Mouse (Mus musculus) naive thymus-derived CD4-positive, alpha-beta T cell, adult 2 months (primary cell): ENCODE measurements around the gene Rapgef4.

Source experiments
- DNase-seq: peaks from one replicate; pipeline ENCODE4 v3.0.0-alpha.2; 2011; ENCODE audit warnings: low read depth

Gene Rapgef4

GRCm38 (mm10) chr2:72151792-72152554 lies 170.9 kb downstream of the Rapgef4 start:
- peak; percentile 14 for DNase-seq

GRCm38 (mm10) chr2:72152746-72153145 lies 171.7 kb downstream of the Rapgef4 start:
- no peak for DNase-seq

GRCm38 (mm10) chr2:72153851-72154250 lies 172.8 kb downstream of the Rapgef4 start:
- no peak for DNase-seq

- DNase-seq: no peak
These were observed 174.2 kb downstream of the Rapgef4 start for GRCm38 (mm10) chr2:72155102-72155773.

- no peak for DNase-seq
These were observed 175.4 kb downstream of the Rapgef4 start for GRCm38 (mm10) chr2:72156484-72156883.

- peak; percentile 44 for DNase-seq
These were observed 176.5 kb downstream of the Rapgef4 start for GRCm38 (mm10) chr2:72157561-72157960.

- DNase-seq: no peak
These were observed 177.0 kb downstream of the Rapgef4 start for GRCm38 (mm10) chr2:72158045-72158444.

GRCm38 (mm10) chr2:72158691-72159225 lies 177.7 kb downstream of the Rapgef4 start:
- peak; percentile 23 for DNase-seq

- DNase-seq: no peak
These were observed 178.2 kb downstream of the Rapgef4 start for GRCm38 (mm10) chr2:72159281-72159680.

GRCm38 (mm10) chr2:72165136-72165854 lies 184.3 kb downstream of the Rapgef4 start:
- DNase-seq: no peak

- DNase-seq: peak; percentile 58
These were observed 188.5 kb downstream of the Rapgef4 start for GRCm38 (mm10) chr2:72169451-72170100.

GRCm38 (mm10) chr2:72170546-72170945 lies 189.5 kb downstream of the Rapgef4 start:
- DNase-seq: peak; percentile 87

- peak; percentile 51 for DNase-seq
These were observed 190.2 kb downstream of the Rapgef4 start for GRCm38 (mm10) chr2:72171204-72171603.

- no peak for DNase-seq
These were observed 192.0 kb downstream of the Rapgef4 start for GRCm38 (mm10) chr2:72173010-72173409.

- no peak for DNase-seq
These were observed 192.8 kb downstream of the Rapgef4 start for GRCm38 (mm10) chr2:72173844-72174243.

- no peak for DNase-seq
These were observed 194.5 kb downstream of the Rapgef4 start for GRCm38 (mm10) chr2:72175536-72175935.

- DNase-seq: no peak
These were observed 194.9 kb downstream of the Rapgef4 start for GRCm38 (mm10) chr2:72175971-72176370.

GRCm38 (mm10) chr2:72177214-72178023 lies 196.4 kb downstream of the Rapgef4 start:
- DNase-seq: no peak

- no peak for DNase-seq
These were observed 197.0 kb downstream of the Rapgef4 start for GRCm38 (mm10) chr2:72178025-72178424.

- no peak for DNase-seq
These were observed 197.5 kb downstream of the Rapgef4 start for GRCm38 (mm10) chr2:72178515-72178914.
